Mouse (Mus musculus) lung, postnatal 0 days (tissue): Measurements from ENCODE around the gene Angpt4.

Experiments used
- CTCF ChIP-seq: IDR thresholded peaks from 2 replicates; pipeline ENCODE4 v1.5.1; 2016; ENCODE audit warnings: antibody characterized with exemption, mild to moderate bottlenecking
- EP300 ChIP-seq: IDR thresholded peaks from 2 replicates; pipeline ENCODE4 v1.6.1; 2016; ENCODE audit warnings: antibody characterized with exemption, mild to moderate bottlenecking, control low read depth

GRCm38 (mm10) chr2:151862257-151862810 lies 48.7 kb upstream of the Angpt4 start:
- TF ChIP-seq CTCF: peak; percentile 68
- no peak for TF ChIP-seq EP300
